Mouse (Mus musculus): Measurements from ENCODE around the gene Gtpbp10.

Gene Gtpbp10

DNA sequence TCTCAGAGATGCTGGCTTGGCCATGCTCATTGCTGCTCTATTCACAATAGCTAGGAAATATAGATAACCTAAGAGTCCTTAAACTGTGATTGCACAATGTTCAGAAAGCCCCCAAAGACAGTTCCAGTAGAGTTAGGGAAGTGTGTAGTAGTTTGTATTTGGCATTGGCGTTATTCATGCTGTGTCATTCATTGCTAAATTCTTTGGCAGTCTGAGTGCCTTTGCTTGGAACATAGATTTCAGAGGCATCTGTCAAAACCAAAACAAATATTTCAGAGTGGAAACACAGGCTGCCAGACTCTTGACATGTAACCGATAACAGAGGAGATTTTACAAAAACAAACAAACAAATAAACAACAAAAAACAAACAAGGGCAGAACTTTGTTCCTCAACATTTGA lies 57.8 kb downstream of the Gtpbp10 start:
- no peak for DNase-seq (ENCODE audit: extremely low spot score, low spot score)

DNA sequence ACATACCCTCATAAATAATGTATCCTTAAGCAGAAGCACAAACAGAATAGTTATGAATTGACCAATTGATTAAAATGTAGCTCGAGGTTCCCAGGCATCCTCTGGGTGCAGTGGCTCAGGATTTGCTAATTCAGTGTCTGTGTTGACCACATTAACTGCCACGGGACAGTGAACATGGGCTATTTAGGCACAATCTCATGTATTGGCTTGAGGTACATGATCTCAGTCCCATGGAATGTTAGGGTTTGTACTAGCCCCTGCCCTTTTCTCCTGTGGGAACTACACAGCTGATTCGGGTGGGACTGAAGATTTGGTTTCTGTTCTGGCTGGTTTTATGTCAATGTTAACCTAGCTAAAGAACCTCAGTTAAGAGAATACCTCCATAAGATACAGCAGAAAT lies 62.9 kb downstream of the Gtpbp10 start:
- DNase-seq (ENCODE audit: extremely low spot score, low spot score), result no peak

DNA sequence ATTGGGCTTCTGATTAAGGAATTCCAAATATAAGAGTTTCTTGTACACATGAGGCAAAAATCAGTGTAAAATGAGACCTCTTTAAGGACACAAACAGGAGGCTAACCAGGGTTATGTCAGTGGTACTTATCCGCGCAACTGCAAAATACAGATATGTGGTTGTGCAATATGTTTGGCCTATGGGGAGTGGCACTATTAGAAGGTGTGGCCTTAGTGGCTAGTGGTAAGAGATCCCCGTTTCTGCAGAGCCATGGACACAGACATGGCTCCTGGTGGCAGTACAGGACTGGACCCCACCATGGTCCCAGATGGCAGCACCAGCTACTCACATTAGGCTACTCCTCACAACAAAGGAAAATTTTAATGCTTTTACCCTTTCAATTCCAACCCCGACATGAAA lies 64.3 kb downstream of the Gtpbp10 start:
- DNase-seq (ENCODE audit: extremely low spot score, low spot score), result no peak

DNA sequence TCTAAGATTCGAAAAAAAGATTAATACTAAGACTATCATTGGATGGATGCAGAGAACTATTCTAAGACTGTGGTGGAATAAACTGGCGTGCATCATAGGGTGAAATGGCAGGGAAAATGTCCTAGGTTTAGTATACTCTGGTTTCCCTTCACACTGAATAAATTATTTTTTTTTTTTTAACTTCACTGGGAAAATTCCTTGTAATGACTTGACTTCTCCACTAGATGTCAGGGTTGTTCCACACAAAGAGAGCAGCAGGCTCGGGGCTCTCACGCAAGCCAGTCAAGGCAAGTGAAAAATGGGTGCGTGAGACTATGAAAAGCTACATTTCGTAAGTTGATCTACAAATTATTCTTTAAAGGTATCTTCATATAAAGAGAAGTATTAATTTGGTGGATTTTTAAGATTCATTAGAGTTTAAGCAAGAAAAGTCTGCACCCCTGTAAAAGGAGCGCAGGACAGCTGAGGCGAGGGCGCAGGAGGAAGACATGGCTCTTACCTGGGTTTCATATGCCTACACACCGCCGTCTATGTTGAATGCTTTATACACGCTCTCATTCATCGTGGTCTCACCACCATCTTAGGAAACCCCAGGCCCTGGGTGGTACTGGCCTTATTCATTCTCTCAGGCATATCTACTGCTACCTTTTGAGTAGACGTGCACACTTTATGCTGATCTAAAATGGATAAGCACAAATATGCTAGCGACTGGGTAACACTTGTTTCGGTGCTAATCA lies 64.9 kb downstream of the Gtpbp10 start:
- no peak for DNase-seq (ENCODE audit: extremely low spot score, low spot score)

DNA sequence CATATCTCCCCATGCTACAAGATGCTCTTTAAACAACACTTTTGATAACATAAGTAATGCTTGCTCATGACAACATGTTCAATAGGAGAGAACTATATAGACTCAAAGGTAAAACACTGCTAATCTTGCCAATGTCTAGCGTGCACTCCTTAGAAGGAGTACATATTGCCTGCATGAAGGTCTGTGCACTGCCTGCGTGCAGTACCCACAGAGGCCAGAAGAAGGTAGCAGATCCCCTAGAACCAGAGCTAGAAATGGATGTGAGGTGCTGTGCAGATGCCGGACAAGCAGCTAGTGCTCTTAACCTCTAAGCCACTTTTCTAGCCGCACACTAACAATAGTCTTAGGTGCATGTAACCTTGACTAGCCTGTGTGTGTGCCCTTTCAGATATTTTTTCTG lies 67.2 kb downstream of the Gtpbp10 start:
- no peak for DNase-seq (ENCODE audit: extremely low spot score, low spot score)
